Mouse (Mus musculus): ENCODE results near the gene Zfp90. TPM values are rescaled to one million over a fixed set of nuclear protein-coding genes. Genes with fewer than 3 reads are reported as not detected.

Gene Zfp90
- total RNA-seq, 2 experiments from 2014 or later = 11.1 to 12.6 TPM

GRCm38 (mm10) chr8:106432954-106433570, 17.9 kb downstream of the Zfp90 start:
- DNase-seq (ENCODE audit: low spot score in 2 of 2) = peak; percentile 76 to 94

DNA sequence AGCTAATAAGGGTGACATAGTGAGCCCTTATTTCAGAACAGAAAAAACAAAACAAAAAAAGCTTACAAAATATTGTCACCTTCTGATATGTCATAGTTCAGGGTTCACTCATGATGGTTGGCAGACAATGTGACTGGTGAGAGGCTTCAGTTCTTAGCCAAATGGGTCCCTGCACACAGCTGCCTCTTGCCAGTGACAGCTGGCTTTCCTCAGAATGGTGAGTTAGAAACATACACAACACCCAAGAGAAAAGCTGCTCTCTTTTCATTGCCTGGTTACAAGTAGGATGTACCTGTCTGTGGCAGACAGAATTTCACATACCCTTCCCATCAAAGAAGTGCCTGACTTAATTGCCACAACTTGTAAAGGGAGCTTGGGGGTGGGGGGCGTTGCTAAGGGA, 18.5 kb downstream of the Zfp90 start:
- no peak for DNase-seq (ENCODE audit: low spot score in 2 of 2)

- no peak for DNase-seq (ENCODE audit: low spot score in 2 of 2)
These were observed 22.7 kb downstream of the Zfp90 start for GRCm38 (mm10) chr8:106437781-106438180.

DNA sequence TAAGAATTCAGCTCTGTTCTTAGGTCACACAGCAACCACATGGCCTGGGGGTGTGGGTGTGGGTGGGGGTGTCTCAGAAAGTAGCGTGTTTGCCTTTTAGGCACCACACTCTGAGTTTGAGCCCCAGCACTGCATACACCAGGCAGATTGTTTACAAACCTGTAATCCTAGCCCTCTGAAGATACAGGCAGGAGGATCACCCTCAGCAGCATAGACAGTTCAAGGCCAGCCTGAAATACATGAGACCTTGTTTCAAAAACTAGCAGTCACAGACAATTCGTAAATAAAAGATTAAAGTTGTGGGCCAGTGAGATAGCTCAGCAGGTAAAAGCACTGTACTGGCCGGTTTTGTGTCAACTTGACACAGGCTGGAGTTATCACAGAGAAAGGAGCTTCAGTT, 25.0 kb downstream of the Zfp90 start:
- no peak for DNase-seq (ENCODE audit: low spot score in 2 of 2)

- no peak for DNase-seq (ENCODE audit: low spot score in 2 of 2)
These were observed 27.6 kb downstream of the Zfp90 start for GRCm38 (mm10) chr8:106442740-106443139.

DNA sequence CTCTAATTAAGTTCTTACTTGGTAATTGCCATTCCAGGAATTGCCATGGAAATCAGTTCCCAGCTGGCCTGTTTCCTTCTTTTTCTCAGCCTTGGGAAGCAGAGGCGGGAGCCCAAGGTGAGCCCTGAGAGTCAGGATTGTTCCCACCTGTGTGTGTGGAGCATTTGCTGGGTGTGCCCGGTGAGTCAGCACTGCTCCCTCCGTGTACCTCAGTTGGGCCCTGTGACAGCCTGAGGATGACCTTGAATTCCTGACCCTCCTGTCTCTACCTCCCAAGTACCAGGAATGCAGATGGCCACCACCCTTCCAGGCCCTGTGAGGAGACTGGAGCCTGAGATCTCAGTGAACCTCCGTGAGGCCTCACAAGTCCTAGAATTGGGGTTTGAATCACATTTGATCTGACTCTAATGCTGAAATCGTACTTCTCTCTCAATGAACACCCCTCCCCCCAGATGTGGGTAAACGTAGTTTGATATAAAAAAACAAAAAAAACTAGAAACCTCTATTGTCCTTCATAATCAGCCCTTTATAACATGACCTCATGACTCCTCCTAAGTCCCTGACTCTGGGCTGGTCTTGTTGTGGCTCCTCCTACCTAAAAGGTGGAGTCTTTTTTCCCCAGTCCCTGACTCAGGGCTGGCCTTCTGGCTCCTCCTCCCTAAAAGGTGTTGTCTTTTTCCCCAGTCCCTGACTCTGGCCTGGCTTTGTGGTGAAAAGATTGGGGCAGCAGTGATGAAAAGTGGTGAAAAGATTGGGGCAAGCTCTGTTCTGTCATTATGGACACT, 36.4 kb downstream of the Zfp90 start:
- no peak for DNase-seq (ENCODE audit: low spot score in 2 of 2)

- no peak for DNase-seq (ENCODE audit: low spot score in 2 of 2)
These were observed 37.8 kb downstream of the Zfp90 start for GRCm38 (mm10) chr8:106452701-106453481.

DNA sequence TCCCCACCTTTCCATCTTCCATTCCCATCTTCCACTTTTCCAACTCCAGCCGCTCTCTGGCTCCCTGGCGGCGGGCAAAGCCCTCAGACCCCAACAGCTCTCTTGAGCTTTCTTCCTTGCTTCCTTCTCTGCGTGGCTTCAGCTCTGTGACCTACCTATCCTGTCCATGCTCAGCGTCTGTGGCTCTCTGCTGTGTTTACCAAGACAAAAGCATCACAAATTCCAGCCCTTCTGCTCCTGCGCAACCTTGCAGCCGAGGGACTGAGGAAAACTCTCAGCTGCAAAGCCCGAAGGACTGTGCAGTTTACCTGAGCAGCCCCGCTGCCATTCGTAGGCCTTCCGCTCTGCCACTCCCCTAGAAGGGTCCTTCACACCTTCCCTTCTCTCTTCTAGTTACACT, 38.9 kb downstream of the Zfp90 start:
- DNase-seq (ENCODE audit: low spot score in 2 of 2) = no peak

DNA sequence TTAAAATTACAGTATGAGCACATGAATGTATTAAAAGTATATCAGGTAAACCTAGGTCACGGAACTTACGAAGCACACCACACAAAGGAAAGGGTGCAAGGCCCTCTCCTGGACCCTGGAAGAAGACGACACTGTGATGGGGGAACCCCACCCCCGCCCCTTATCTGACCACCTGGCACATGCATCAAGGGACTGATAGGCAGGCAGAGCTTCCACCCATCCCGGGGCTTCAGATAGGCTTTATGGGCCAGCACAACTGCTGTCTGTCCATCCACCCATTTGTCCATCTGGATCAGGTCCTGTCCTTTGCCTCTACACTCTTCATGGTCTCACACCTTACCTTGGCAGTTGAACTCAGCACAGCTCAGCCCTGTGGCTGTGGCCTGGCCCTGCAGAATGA, 47.0 kb downstream of the Zfp90 start:
- no peak for DNase-seq (ENCODE audit: low spot score in 2 of 2)

GRCm38 (mm10) chr8:106463795-106464194, 48.7 kb downstream of the Zfp90 start:
- no peak for DNase-seq (ENCODE audit: low spot score in 2 of 2)

DNA sequence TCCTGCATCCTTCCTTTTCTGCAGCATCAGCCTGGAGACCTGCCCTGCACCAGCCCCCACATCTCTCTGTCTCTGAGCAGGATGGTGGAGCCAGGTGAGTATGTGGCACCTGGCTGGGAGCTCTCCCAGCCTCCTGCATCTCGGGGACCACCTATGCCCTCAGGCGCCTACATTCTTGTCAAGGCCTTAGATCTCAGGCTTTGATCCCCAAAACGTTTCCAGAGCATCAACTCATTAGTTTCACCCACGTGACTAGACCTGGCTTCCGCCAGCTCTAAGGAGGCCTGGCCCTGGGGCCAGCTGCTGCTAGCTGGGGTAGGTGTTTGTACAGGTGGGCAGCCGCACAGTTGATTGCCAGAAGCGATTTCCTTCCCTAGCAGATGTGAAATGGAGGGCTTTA, 54.4 kb downstream of the Zfp90 start:
- no peak for DNase-seq (ENCODE audit: low spot score in 2 of 2)

- DNase-seq (ENCODE audit: low spot score in 2 of 2) = no peak
These were observed 58.9 kb downstream of the Zfp90 start for GRCm38 (mm10) chr8:106474001-106474400.

Other genes with a start within 250 kb of the Zfp90 start
- 10 to 100 TPM; 18.6 to 20.8 TPM for gene Slc7a6, start 246.5 kb upstream of the Zfp90 start, total RNA-seq (2021)
- gene Slc7a6os, start 204.4 kb upstream of the Zfp90 start, total RNA-seq (2021) = 10 to 100 TPM; 24.5 to 26.5 TPM
- 10 to 100 TPM; 31.2 to 37.2 TPM for gene Prmt7, start 204.4 kb upstream of the Zfp90 start, total RNA-seq (2021)
- gene Smpd3, start 77.3 kb upstream of the Zfp90 start, total RNA-seq (2021) = 10 to 100 TPM; 74.0 to 80.3 TPM
- not detected for gene 6030452D12Rik, start 85.2 kb downstream of the Zfp90 start, total RNA-seq (2021)
- gene Cdh3, start 95.6 kb downstream of the Zfp90 start, total RNA-seq (2021) = under 1 TPM in 1 of 2 experiments, not detected in 1; 0.25 TPM
- 10 to 100 TPM; 87.0 to 90.7 TPM for gene Gm10073, start 158.1 kb downstream of the Zfp90 start, total RNA-seq (2021)
- gene Cdh1, start 188.0 kb downstream of the Zfp90 start, total RNA-seq (2021) = under 1 TPM; 0.27 to 0.76 TPM